Comparison of ENCODE assay signal across 29 mouse cellular contexts in genomic region chr1:186991473-186991872, GRCm38 (mm10). TPM values are rescaled to one million over a fixed set of nuclear protein-coding genes. Genes with fewer than 3 reads are reported as not detected.
DNase-seq lines count a peak whose midpoint lies in the region; ATAC-seq and TF ChIP-seq lines count a peak whose summit lies in the region.
"Had no signal": no experiment of that assay in that cellular context is flagged by ENCODE, and none has a peak within 500 bp of the region (broad histone marks: within the 10 kb centered on the region; RNA-seq: fewer than 3 reads in every experiment).

No protein-coding gene starts in this region.

- WGBS in forebrain, embryonic 15.5 days, result 44% methylated on average over 6 of the region's 6 CpGs

- H3K4me1 ChIP-seq in ES-E14 (ENCODE audit: control insufficient read depth in 2 of 2, insufficient read depth in 2 of 2, low read length in 2 of 2, poor library complexity in 1 of 2), result no peaks in the 10 kb centered on the region
- peaks cover 30% of the 10 kb centered on the region for H3K4me1 ChIP-seq in forebrain, embryonic 15.5 days
- H3K4me1 ChIP-seq: embryonic facial prominence, embryonic 15.5 days; kidney, embryonic 15.5 days; liver, embryonic 13.5 days had no signal

- H3K4me3 ChIP-seq in ES-E14 (ENCODE audit: insufficient read depth in 1 of 2, low read depth in 1 of 2, low read length in 2 of 2, poor library complexity in 1 of 2, severe bottlenecking in 1 of 2), result no peak overlapping the region
- H3K4me3 ChIP-seq in forebrain, embryonic 15.5 days, result no peak overlapping the region
- H3K4me3 ChIP-seq: embryonic facial prominence, embryonic 15.5 days; hindbrain, embryonic 10.5 days; kidney, embryonic 15.5 days; liver, embryonic 13.5 days had no signal

- no peaks in the 10 kb centered on the region for H3K36me3 ChIP-seq in ES-E14 (ENCODE audit: control insufficient read depth, insufficient read depth, low read length, poor library complexity, severe bottlenecking)
- no peaks in the 10 kb centered on the region for H3K36me3 ChIP-seq in forebrain, embryonic 15.5 days
- H3K36me3 ChIP-seq: embryonic facial prominence, embryonic 15.5 days; hindbrain, embryonic 10.5 days; kidney, embryonic 15.5 days; liver, embryonic 13.5 days had no signal

- intact Hi-C loops in left cerebral cortex, postnatal 4 days (cut with DNase I), result no loop called here
- intact Hi-C loops in left cerebral cortex, postnatal 10 days (cut with DNase I), result no loop called here
- intact Hi-C loops in heart, postnatal 25 days (cut with DNase I), result no loop called here

- no peak overlapping the region for H3K9ac ChIP-seq in ES-E14 (ENCODE audit: insufficient read depth, low read depth, low read length, poor library complexity, severe bottlenecking)
- H3K9ac ChIP-seq in forebrain, embryonic 15.5 days (replicated peaks), result no peak overlapping the region
- H3K9ac ChIP-seq: embryonic facial prominence, embryonic 15.5 days; kidney, embryonic 15.5 days; liver, embryonic 13.5 days had no signal

- H3K4me2 ChIP-seq in forebrain, embryonic 15.5 days (replicated peaks), result no peak overlapping the region
- H3K4me2 ChIP-seq: embryonic facial prominence, embryonic 15.5 days; heart, embryonic 11.5 days; kidney, embryonic 15.5 days; liver, embryonic 13.5 days had no signal

- H3K27me3 ChIP-seq in forebrain, embryonic 15.5 days, result no peaks in the 10 kb centered on the region; the same call in 1 of the 2 replicates
- H3K27me3 ChIP-seq: embryonic facial prominence, embryonic 15.5 days; kidney, embryonic 15.5 days; liver, embryonic 13.5 days; Patski had no signal

- peak; percentile 32 to 55 for DNase-seq in cerebellum, postnatal 14 days
- DNase-seq in cerebellum, adult 9-10 months, result no peak
- DNase-seq in left cerebral cortex, postnatal 4 days, result peak; percentile 80
- DNase-seq in left cerebral cortex, postnatal 10 days (ENCODE audit: extremely low spot score in 1 of 2, low spot score in 2 of 2), result no peak
- DNase-seq in ES-E14 (ENCODE audit: low read depth, low spot score), result no peak
- DNase-seq in spleen, postnatal 36 days (ENCODE audit: low spot score in 2 of 2), result no peak
- no peak for DNase-seq in heart, postnatal 25 days (ENCODE audit: low spot score)
- DNase-seq: cerebellum, adult 18-20 months; kidney, postnatal 36 days; layer of hippocampus, postnatal 36 days; liver, embryonic 13.5 days; lung, adult 2 months; lung, postnatal 14 days; thymus, adult 18-20 months; thymus, postnatal 36 days had no signal

- in situ Hi-C loops in ES-E14 (cut with MboI; ENCODE audit: low sequenced_read_pairs in 2 of 2, unreplicated experiment in 2 of 2), result no loop called here

- peak; percentile 55 for ATAC-seq in forebrain, embryonic 15.5 days (replicated peaks)
- ATAC-seq: CD4-positive, CD25-positive, alpha-beta regulatory T cell, adult 4 months; intestine, postnatal 0 days; Patski had no signal

- no peak overlapping the region for H3K27ac ChIP-seq in ES-E14 (ENCODE audit: insufficient read depth, low read depth, low read length, poor library complexity, severe bottlenecking)
- H3K27ac ChIP-seq in forebrain, embryonic 15.5 days (replicated peaks), result no peak overlapping the region
- H3K27ac ChIP-seq: embryonic facial prominence, embryonic 15.5 days; hindbrain, embryonic 10.5 days; kidney, embryonic 15.5 days; liver, embryonic 13.5 days had no signal

- H3K9me3 ChIP-seq in ES-E14 (ENCODE audit: control insufficient read depth, insufficient read depth, low read depth, low read length), result no peaks in the 10 kb centered on the region
- no peaks in the 10 kb centered on the region for H3K9me3 ChIP-seq in forebrain, embryonic 15.5 days
- H3K9me3 ChIP-seq: embryonic facial prominence, embryonic 15.5 days; kidney, embryonic 15.5 days; liver, embryonic 13.5 days had no signal

TF ChIP-seq in ES-E14, 5 proteins besides CTCF, POLR2A, EP300 and RAD21:
- TF ChIP-seq HCFC1 (IDR thresholded peaks at IDR 0.05; ENCODE audit: borderline replicate concordance, insufficient read depth, low read length) (no peak), CHD2 (IDR thresholded peaks at IDR 0.05; ENCODE audit: low read depth, low read length) (no peak), MAFK (IDR thresholded peaks at IDR 0.05; ENCODE audit: insufficient read depth, low read depth, low read length) (peak; percentile 47; the same call in 1 of the 2 replicates)
TF ChIP-seq in ES-E14: peak in this region for 1.

RNA-seq across cellular contexts. Expression of gene D1Pas1, which starts 24.3 kb away (rescaled TPM):
- total RNA-seq in left cerebral cortex, postnatal 4 days (2021), result under 1 TPM; 0.18 to 0.30 TPM
- under 1 TPM in 1 of 2 experiments, not detected in 1; 0.11 TPM for total RNA-seq in left cerebral cortex, postnatal 10 days (2021)
- 10.3 and 13.9 TPM in 2 replicates for total RNA-seq in ES-E14 (2012; rRNA removed)
- polyA plus RNA-seq in forebrain, embryonic 15.5 days (2015; fragmentation: Nextera tagmentation; extraction: Ambion mirVana), result not detected in 2 replicates
- total RNA-seq in heart, postnatal 25 days (2021), result under 1 TPM in 1 of 2 experiments, not detected in 1; 0.08 TPM
- total RNA-seq: adrenal gland, adult 18-20 months; common myeloid progenitor, adult 5-6 weeks; gastrocnemius, postnatal 4 days; layer of hippocampus, adult 8-10 months; layer of hippocampus, postnatal 36 days; megakaryocyte progenitor cell, adult 5-6 weeks had no signal
- polyA plus RNA-seq: CD4-positive, CD25-positive, alpha-beta regulatory T cell, adult 4 months; intestine, postnatal 0 days; liver, embryonic 13.5 days; lung, adult 2 months; Patski; stomach, embryonic 16.5 days had no signal

Comparison
In these comparisons a context has a peak if more than half of its experiments do, and no peak if none do; other contexts are left out.
1. DNase-seq: peak in cerebellum, postnatal 14 days (2 of 2) and left cerebral cortex, postnatal 4 days (single experiment); none in cerebellum, adult 9-10 months (single experiment), left cerebral cortex, postnatal 10 days (0 of 2), ES-E14 (single experiment), spleen, postnatal 36 days (0 of 2) and heart, postnatal 25 days (single experiment).